Mouse (Mus musculus) hematopoietic multipotent progenitor cell, adult 10-12 weeks (in vitro differentiated cells): Measurements from ENCODE around the gene Met. TPM values are rescaled to one million over a fixed set of nuclear protein-coding genes. Genes with fewer than 3 reads are reported as not detected.

Experiments
- polyA plus RNA-seq: library from polyadenylated mRNA; stranded (reverse); fragments of >175 nt; gene quantifications from 2 replicates; pipeline ENCODE4 v1.2.3, GENCODE M21; 2012; ENCODE audit warnings: low replicate concordance

The Met gene
- 0.25 and 0.30 TPM in 2 replicates for polyA plus RNA-seq

GRCm38 (mm10) chr6:17463434-17464280 lies at the start of gene Met:
Gene Met, plus strand, starts transcription at chr6:17463800.

Other genes with a start within 250 kb of the Met start
- 0.14 and 0.55 TPM in 2 replicates for gene Cav2, start 182.6 kb upstream of the Met start, polyA plus RNA-seq
- 0.40 and 2.0 TPM in 2 replicates for gene Cav1, start 157.5 kb upstream of the Met start, polyA plus RNA-seq
- gene Capza2, start 172.4 kb downstream of the Met start, polyA plus RNA-seq, result 2.4 and 22.8 TPM in 2 replicates
- 1.4 and 1.5 TPM in 2 replicates for gene St7, start 229.1 kb downstream of the Met start, polyA plus RNA-seq